Mouse (Mus musculus) kidney, postnatal 0 days (tissue): ENCODE results near the gene Tap2. TPM values are rescaled to one million over a fixed set of nuclear protein-coding genes. Genes with fewer than 3 reads are reported as not detected.

ENCODE experiments used
- ATAC-seq: fragments of 200-750 bp; cut with Nextera tagmentation; replicated peaks from 2 replicates; pipeline ENCODE4 v1.8.0; 2017; ENCODE audit warnings: low read depth, moderate number of reproducible peaks, moderate TSS enrichment, moderate library complexity; ENCODE audit not compliant: low FRiP score
- DNase-seq: peaks from one replicate; pipeline ENCODE4 v3.0.0-alpha.2; 2016; ENCODE audit warnings: low spot score
- H3K27ac ChIP-seq: fragments of 300-500 bp; sonication (generic); 2 replicates; pipeline ENCODE4 v1.5.1; 2014; ENCODE audit warnings: mild to moderate bottlenecking
- H3K27me3 ChIP-seq: fragments of 300-500 bp; sonication (generic); 2 replicates; pipeline ENCODE4 v1.6.1; 2014; ENCODE audit warnings: low read length, mixed read lengths; ENCODE audit not compliant: insufficient read depth
- H3K36me3 ChIP-seq: fragments of 300-500 bp; sonication (generic); 2 replicates; pipeline ENCODE4 v1.6.1; 2014; ENCODE audit warnings: low read length, mixed read lengths; ENCODE audit not compliant: insufficient read depth
- H3K4me1 ChIP-seq: fragments of 300-500 bp; sonication (generic); replicated peaks from 2 replicates; pipeline ENCODE4 v1.6.1; 2014; ENCODE audit warnings: antibody characterized with exemption, low read length, mixed read lengths; ENCODE audit not compliant: insufficient read depth
- H3K4me2 ChIP-seq: fragments of 300-500 bp; sonication (generic); 2 replicates; pipeline ENCODE4 v1.6.1; 2014; ENCODE audit warnings: mild to moderate bottlenecking, low read length, moderate library complexity, mixed read lengths
- H3K4me3 ChIP-seq: fragments of 300-500 bp; sonication (generic); replicated peaks from 2 replicates; pipeline ENCODE4 v1.5.1; 2014; ENCODE audit warnings: low read depth, low read length
- H3K9ac ChIP-seq: fragments of 300-500 bp; sonication (generic); 2 replicates; pipeline ENCODE4 v1.6.1; 2014; ENCODE audit warnings: low read depth, low read length
- H3K9me3 ChIP-seq: fragments of 300-500 bp; sonication (generic); replicated peaks from 2 replicates; pipeline ENCODE4 v1.6.1; 2016; ENCODE audit warnings: low read length, inconsistent platforms, mixed read lengths
- CTCF ChIP-seq: IDR thresholded peaks from 2 replicates; pipeline ENCODE4 v1.5.1; 2016; ENCODE audit warnings: antibody characterized with exemption, low read depth, mild to moderate bottlenecking, moderate library complexity
- WGBS: fragments of 180-500 bp; shearing (Covaris S2); extraction: QIAGEN DNeasy Blood & Tissue Kit; methylation state at CpG from one replicate; pipeline ENCODE4 v1.1.7; 2014; 5-methylcytosine and 5-hydroxymethylcytosine counted together
- polyA plus RNA-seq: library from polyadenylated mRNA; unstranded; fragments of >200 nt; fragmentation: Nextera tagmentation; extraction: Ambion mirVana; gene quantifications from 2 replicates; pipeline ENCODE4 v1.2.1, GENCODE M21; 2015

Gene Tap2
- polyA plus RNA-seq, 1 experiment from 2014 or later: 8.8 TPM

DNA sequence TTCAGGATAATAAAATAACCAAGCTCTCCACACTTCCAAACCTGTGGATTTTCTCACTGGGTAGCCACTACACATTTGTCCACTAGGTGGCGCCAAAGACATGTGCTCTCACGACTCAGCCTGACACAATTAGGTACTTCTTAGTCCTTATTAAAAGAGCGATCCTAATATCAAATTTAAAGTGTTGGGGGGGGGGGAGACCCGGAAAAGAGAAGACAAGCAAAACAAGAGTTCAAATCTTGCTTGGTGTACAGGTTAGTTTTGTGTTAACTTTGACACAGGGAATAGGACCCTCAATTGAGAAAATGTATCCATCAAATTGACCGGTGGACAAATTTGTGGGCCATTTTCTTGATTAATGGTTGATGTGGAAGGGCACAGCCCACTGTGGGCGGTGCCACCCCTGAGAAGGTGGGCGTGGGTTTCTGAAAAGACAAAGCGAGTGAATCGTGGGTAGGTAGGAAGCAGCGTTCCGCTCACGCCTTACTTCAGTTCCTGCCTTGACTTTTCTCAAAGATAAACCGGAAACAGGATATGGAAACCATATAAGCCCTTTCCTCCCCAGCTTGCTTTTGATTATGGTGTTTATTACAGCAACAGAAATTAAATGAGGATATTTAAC, 32.3 kb upstream of the Tap2 start:
- Histone ChIP-seq H3K9ac (no peak overlapping the region), H3K36me3 (no peaks in the 10 kb centered on the region), H3K4me3 (no peak overlapping the region), H3K27me3 (no peaks in the 10 kb centered on the region), H3K4me1 (no peaks in the 10 kb centered on the region), H3K9me3 (no peaks in the 10 kb centered on the region), H3K27ac (no peak overlapping the region), H3K4me2 (peak overlapping the region; percentile 27; the same call in 1 of the 2 replicates)
- TF ChIP-seq CTCF: peak; percentile 99
- DNase-seq (peak; percentile 84), ATAC-seq (no peak)
- 34% methylated on average over 13 of the region's 13 CpGs for WGBS

DNA sequence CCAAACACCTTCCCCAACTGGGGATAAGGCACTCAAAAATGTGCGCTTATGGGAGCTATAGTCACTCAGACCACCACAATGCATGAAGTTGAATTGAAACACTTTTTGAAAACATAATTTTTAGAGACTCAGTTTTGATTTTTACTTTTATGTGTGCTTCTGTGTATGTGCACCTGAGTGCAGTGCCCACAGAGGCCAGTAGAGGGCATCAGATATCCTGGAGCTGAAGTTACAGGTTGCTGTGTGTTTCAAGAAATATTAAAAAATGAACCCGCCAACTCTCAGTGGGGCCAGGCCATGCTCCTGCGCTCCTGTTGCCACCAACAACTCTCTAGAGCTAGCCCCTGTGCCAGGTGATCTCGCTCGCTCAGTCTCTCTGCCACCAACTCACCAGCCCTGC, 30.8 kb upstream of the Tap2 start:
- peak; percentile 28; the same call in 1 of the 2 replicates for TF ChIP-seq CTCF
- no peak overlapping the region for H3K4me3 ChIP-seq
- no peak for DNase-seq

DNA sequence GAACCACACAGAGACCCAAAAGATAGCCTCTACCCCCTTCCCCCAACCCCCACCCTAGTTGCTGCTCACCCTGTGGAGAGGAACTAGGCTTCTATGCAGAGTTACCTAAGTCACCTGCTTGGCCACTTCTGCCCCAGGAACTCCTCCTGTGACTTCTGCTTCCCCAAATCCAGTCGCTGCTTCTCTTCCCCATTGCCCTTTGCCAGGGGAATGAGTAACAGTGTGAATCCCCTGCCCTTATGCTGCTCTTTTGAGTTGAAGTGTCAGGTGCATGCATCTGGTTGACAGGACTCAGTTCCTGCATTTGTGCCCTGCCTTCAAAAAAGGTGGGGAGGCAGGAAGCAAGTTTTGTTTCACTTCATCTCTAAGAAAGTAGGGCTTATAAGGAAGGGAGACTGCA, 29.3 kb upstream of the Tap2 start:
- no peaks in the 10 kb centered on the region for H3K4me1 ChIP-seq
- ATAC-seq (no peak), DNase-seq (no peak)
- H3K4me3 ChIP-seq: no peak overlapping the region
- no peak for TF ChIP-seq CTCF
- no peaks in the 10 kb centered on the region for H3K9me3 ChIP-seq
- no peaks in the 10 kb centered on the region for H3K36me3 ChIP-seq
- WGBS: 58% methylated on average over 1 of the region's 1 CpGs
- no peak overlapping the region for H3K4me2 ChIP-seq
- H3K27me3 ChIP-seq: no peaks in the 10 kb centered on the region
- no peak overlapping the region for H3K9ac ChIP-seq
- H3K27ac ChIP-seq: no peak overlapping the region

More for the DNA sequence above, 30.8 kb upstream of the Tap2 start:
- H3K27me3 ChIP-seq: no peaks in the 10 kb centered on the region
- H3K4me1 ChIP-seq: no peaks in the 10 kb centered on the region
- H3K9me3 ChIP-seq: no peaks in the 10 kb centered on the region
- H3K36me3 ChIP-seq: no peaks in the 10 kb centered on the region
- no peak overlapping the region for H3K4me2 ChIP-seq
- no peak overlapping the region for H3K9ac ChIP-seq
- no peak overlapping the region for H3K27ac ChIP-seq
- WGBS: 94% methylated on average over 5 of the region's 5 CpGs
- ATAC-seq: no peak

DNA sequence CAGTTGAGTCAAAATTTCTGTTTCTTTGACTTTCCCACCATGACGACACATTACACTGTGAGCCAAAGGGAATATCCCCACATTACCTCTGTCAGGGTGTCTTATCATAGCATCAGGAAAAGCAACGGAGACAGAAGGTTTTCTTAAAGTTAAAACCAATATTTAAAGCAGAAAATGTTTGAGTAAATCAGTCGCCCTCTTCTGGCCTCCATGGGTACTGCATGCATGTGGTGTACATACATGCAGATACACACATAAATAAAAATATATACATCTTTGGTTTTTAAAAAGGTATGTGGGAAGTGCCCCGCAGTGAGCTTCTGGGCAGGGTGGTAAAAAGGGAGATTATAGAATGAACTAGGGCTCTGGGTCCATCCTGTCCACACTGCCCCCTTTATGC, 26.1 kb upstream of the Tap2 start:
- Histone ChIP-seq H3K27me3 (no peaks in the 10 kb centered on the region), H3K4me2 (no peak overlapping the region), H3K27ac (no peak overlapping the region), H3K9me3 (no peaks in the 10 kb centered on the region), H3K36me3 (no peaks in the 10 kb centered on the region), H3K4me1 (no peaks in the 10 kb centered on the region), H3K9ac (no peak overlapping the region), H3K4me3 (no peak overlapping the region)
- no peak for ATAC-seq
- TF ChIP-seq CTCF: peak; percentile 47
- DNase-seq: no peak
- WGBS: 73% methylated on average over 4 of the region's 4 CpGs

DNA sequence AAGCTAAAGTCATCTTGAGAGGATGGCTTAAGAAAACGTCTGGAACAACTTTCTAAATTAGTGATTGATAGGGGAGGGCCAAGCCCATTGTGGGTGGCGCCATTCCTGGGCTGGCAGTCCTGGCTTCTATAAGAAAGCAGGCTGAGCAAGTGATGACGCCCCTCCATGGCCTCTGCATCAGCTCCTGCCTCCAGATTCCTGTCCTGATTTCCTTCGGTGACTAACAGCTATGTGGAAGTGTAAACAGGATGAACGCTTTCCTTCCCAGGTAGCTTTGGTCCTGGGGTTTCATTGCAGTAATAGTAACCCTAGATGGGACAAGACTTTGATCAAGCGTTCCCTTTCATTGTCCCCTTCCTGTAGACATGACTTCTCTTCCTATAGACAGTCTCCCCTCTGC, 24.3 kb upstream of the Tap2 start:
- no peak for DNase-seq
- H3K27ac ChIP-seq: no peak overlapping the region
- no peak overlapping the region for H3K4me2 ChIP-seq
- H3K9ac ChIP-seq: no peak overlapping the region
- H3K36me3 ChIP-seq: no peaks in the 10 kb centered on the region
- no peak for TF ChIP-seq CTCF
- H3K4me3 ChIP-seq: no peak overlapping the region
- ATAC-seq: no peak
- 55% methylated on average over 6 of the region's 6 CpGs for WGBS
- H3K27me3 ChIP-seq: no peaks in the 10 kb centered on the region
- H3K4me1 ChIP-seq: no peaks in the 10 kb centered on the region
- H3K9me3 ChIP-seq: no peaks in the 10 kb centered on the region

DNA sequence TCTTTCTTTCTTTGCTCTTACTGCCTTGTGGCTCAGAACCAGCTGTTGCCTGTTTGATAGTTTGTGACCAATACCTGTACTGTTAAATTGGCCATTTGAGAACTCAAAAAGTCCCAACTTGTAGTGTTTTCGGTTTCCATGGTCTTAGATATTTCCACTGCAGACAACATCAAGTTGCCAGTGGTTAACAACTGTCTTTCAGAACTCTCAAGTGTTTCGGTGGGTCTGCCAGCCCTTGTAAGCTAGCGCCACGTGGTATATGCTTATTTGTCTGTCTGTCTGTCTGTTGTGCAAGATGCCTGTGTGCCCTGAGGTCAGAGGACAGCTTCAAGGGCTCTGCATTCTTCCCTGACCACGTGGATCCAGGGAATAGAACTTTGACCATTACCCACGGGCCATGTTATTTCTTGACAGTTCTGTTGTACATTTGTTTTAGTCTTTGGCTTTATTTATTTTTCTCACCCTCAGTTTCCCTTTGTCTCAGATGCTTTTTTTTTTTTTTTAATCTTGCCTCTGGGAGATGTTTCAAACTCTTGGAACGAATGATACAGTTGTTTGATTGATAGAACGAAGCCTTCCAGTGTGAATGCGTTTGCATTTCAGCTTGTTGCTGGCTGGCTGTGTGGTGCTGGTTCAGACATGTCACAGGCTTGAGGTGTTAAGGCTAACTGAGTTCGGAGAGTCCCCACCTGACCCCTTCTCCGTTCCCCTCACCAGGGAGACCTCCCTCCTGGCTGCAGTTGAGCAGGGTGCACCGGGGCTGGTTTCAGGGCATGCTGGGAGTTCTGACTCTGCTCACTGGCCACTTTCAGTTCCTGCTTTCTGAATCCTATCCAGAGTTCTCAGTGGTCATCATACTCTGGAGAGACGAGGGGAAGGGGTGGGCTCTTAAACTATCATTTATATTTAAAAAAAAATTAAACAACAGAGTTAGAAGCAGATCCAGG, 23.1 kb upstream of the Tap2 start:
- Histone ChIP-seq H3K36me3 (no peaks in the 10 kb centered on the region), H3K27me3 (no peaks in the 10 kb centered on the region), H3K9me3 (no peaks in the 10 kb centered on the region), H3K4me1 (no peaks in the 10 kb centered on the region), H3K9ac (no peak overlapping the region), H3K4me3 (no peak overlapping the region), H3K27ac (no peak overlapping the region), H3K4me2 (no peak overlapping the region)
- 71% methylated on average over 13 of the region's 13 CpGs for WGBS
- TF ChIP-seq CTCF: no peak
- DNase-seq (no peak), ATAC-seq (no peak)
